Mouse (Mus musculus): Measurements from ENCODE around the gene Rab27a. TPM values are rescaled to one million over a fixed set of nuclear protein-coding genes. Genes with fewer than 3 reads are reported as not detected.

Rab27a gene
- 10 to 100 TPM; 60.2 to 65.5 TPM for total RNA-seq (2023)

GRCm38 (mm10) chr9:73044146-73045079 is at the start of gene Rab27a:
TSS of gene Rab27a (plus strand) at chr9:73044854.

GRCm38 (mm10) chr9:73040080-73040479 is 4.6 kb upstream of the Rab27a start, which contains the start of gene Pigb:
TSS of gene Pigb (minus strand) at chr9:73040378.

DNA sequence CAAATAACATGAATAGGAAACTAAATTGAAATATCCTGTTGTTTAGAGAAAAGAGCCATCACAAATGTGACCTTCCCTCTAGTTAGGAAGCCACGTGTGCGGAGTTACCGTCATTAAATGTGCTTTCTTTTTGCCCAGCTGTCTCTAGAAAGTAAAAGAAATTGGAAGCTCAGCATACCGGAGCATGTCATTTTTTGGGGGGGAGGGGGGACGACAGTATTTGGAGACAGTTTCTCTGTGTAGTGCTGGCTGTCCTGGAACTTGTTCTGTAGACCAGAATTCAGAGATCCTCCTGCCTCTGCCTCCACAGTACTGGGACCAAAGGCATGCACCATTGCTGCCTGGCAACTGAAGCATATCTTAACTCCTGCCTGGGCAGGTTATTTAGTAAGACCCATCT is 56.9 kb downstream of the Rab27a start, which contains the start of gene Khdc3:
TSS of gene Khdc3 (plus strand) at position 301 of the 400 bp plus-strand sequence.

GRCm38 (mm10) chr9:73102181-73102580 is 57.5 kb downstream of the Rab27a start, which contains the start of gene Gm20509:
TSS of gene Gm20509 (plus strand) at chr9:73102470.

GRCm38 (mm10) chr9:73112919-73113906 is 68.6 kb downstream of the Rab27a start, which contains the start of gene Rsl24d1:
TSS of gene Rsl24d1 (plus strand) at chr9:73113426.

Other genes with a start within 250 kb of the Rab27a start
- under 1 TPM; 0.09 TPM for gene Prtg, start 238.0 kb upstream of the Rab27a start, total RNA-seq (2023)
- not detected for gene Pygo1, start 119.2 kb upstream of the Rab27a start, total RNA-seq (2023)
- 1 to 10 TPM; 1.7 TPM for gene Dyx1c1, start 86.1 kb upstream of the Rab27a start, total RNA-seq (2023)
- gene Gm44503, start 86.0 kb upstream of the Rab27a start, total RNA-seq (2023) = not detected
- gene Ccpg1os, start 59.5 kb upstream of the Rab27a start, total RNA-seq (2023) = 1 to 10 TPM; 4.7 to 6.0 TPM
- gene Ccpg1, start 59.4 kb upstream of the Rab27a start, total RNA-seq (2023) = 100 to 1,000 TPM in 1 of 2 experiments, 10 to 100 TPM in 1; 91.2 to 107 TPM
- 10 to 100 TPM; 15.1 to 18.4 TPM for gene Pigb, start 4.5 kb upstream of the Rab27a start, total RNA-seq (2023)
- gene Khdc3, start 57.0 kb downstream of the Rab27a start, total RNA-seq (2023) = 10 to 100 TPM in 1 of 2 experiments, 1 to 10 TPM in 1; 9.6 to 10.9 TPM
- gene Gm20509, start 57.6 kb downstream of the Rab27a start, total RNA-seq (2023) = not detected
- 10 to 100 TPM; 71.7 to 73.4 TPM for gene Rsl24d1, start 68.6 kb downstream of the Rab27a start, total RNA-seq (2023)